Comparison of ENCODE assay signal across 11 mouse cellular contexts in genomic region chr11:62809201-62809600, GRCm38 (mm10). TPM values are rescaled to one million over a fixed set of nuclear protein-coding genes. Genes with fewer than 3 reads are reported as not detected.
DNase-seq lines count a peak whose midpoint lies in the region; ATAC-seq and TF ChIP-seq lines count a peak whose summit lies in the region.
"Had no signal": no experiment of that assay in that cellular context is flagged by ENCODE, and none has a peak within 500 bp of the region (broad histone marks: within the 10 kb centered on the region; RNA-seq: fewer than 3 reads in every experiment).

No protein-coding gene starts in this region.

- TF ChIP-seq CTCF in liver, embryonic 14.5 days (IDR thresholded peaks at IDR 0.05; ENCODE audit: low read depth): peak; percentile 57

- H3K27me3 ChIP-seq in forebrain, embryonic 14.5 days (replicated peaks; ENCODE audit: control insufficient read depth, insufficient read depth, low read length): no peaks in the 10 kb centered on the region
- no peaks in the 10 kb centered on the region for H3K27me3 ChIP-seq in forebrain, embryonic 11.5 days (ENCODE audit: control insufficient read depth, insufficient read depth, low read length)
- H3K27me3 ChIP-seq in liver, embryonic 14.5 days (ENCODE audit: control insufficient read depth, insufficient read depth, low read length): no peaks in the 10 kb centered on the region
- H3K27me3 ChIP-seq in liver, embryonic 11.5 days (replicated peaks; ENCODE audit: control insufficient read depth, insufficient read depth, low read length): no peaks in the 10 kb centered on the region
- H3K27me3 ChIP-seq: embryonic facial prominence, embryonic 13.5 days; heart, embryonic 13.5 days; midbrain, embryonic 12.5 days had no signal

- H3K36me3 ChIP-seq in forebrain, embryonic 14.5 days (ENCODE audit: control insufficient read depth, insufficient read depth, low read length): no peaks in the 10 kb centered on the region
- no peaks in the 10 kb centered on the region for H3K36me3 ChIP-seq in forebrain, embryonic 11.5 days (ENCODE audit: control insufficient read depth, insufficient read depth, low read length)
- H3K36me3 ChIP-seq in liver, embryonic 14.5 days (replicated peaks; ENCODE audit: control insufficient read depth, insufficient read depth, low read depth): no peaks in the 10 kb centered on the region
- H3K36me3 ChIP-seq in liver, embryonic 11.5 days (ENCODE audit: control insufficient read depth, insufficient read depth, low read length): no peaks in the 10 kb centered on the region
- H3K36me3 ChIP-seq: embryonic facial prominence, embryonic 13.5 days; heart, embryonic 13.5 days; midbrain, embryonic 12.5 days had no signal

- 73% methylated on average over 4 of the region's 4 CpGs for WGBS in forebrain, embryonic 14.5 days
- WGBS in forebrain, embryonic 11.5 days: 69% methylated on average over 4 of the region's 4 CpGs
- 53% methylated on average over 4 of the region's 4 CpGs for WGBS in liver, embryonic 14.5 days (ENCODE audit: insufficient replicate concordance)
- WGBS in liver, embryonic 11.5 days: 66% methylated on average over 4 of the region's 4 CpGs

- H3K4me2 ChIP-seq in forebrain, embryonic 14.5 days (ENCODE audit: low read length): no peak overlapping the region
- no peak overlapping the region for H3K4me2 ChIP-seq in forebrain, embryonic 11.5 days (ENCODE audit: low read depth, low read length, severe bottlenecking)
- H3K4me2 ChIP-seq in liver, embryonic 14.5 days (ENCODE audit: low read depth): no peak overlapping the region
- no peak overlapping the region for H3K4me2 ChIP-seq in liver, embryonic 11.5 days
- H3K4me2 ChIP-seq: embryonic facial prominence, embryonic 13.5 days; heart, embryonic 13.5 days; midbrain, embryonic 12.5 days had no signal

- no peaks in the 10 kb centered on the region for H3K4me1 ChIP-seq in forebrain, embryonic 14.5 days (ENCODE audit: control insufficient read depth, insufficient read depth, low read length)
- H3K4me1 ChIP-seq in forebrain, embryonic 11.5 days (replicated peaks; ENCODE audit: control insufficient read depth, insufficient read depth, low read length): no peaks in the 10 kb centered on the region
- H3K4me1 ChIP-seq in liver, embryonic 14.5 days (replicated peaks; ENCODE audit: control insufficient read depth in 2 of 2, insufficient read depth in 2 of 2, low read length in 1 of 2): no peaks in the 10 kb centered on the region
- H3K4me1 ChIP-seq in liver, embryonic 11.5 days (replicated peaks; ENCODE audit: control insufficient read depth, insufficient read depth, low read length): no peaks in the 10 kb centered on the region
- H3K4me1 ChIP-seq: embryonic facial prominence, embryonic 13.5 days; midbrain, embryonic 12.5 days had no signal

- H3K9me3 ChIP-seq in forebrain, embryonic 14.5 days (replicated peaks; ENCODE audit: control insufficient read depth, low read length): no peaks in the 10 kb centered on the region
- no peaks in the 10 kb centered on the region for H3K9me3 ChIP-seq in forebrain, embryonic 11.5 days (ENCODE audit: control insufficient read depth, low read length)
- no peaks in the 10 kb centered on the region for H3K9me3 ChIP-seq in liver, embryonic 14.5 days (ENCODE audit: control insufficient read depth, low read length)
- H3K9me3 ChIP-seq in liver, embryonic 11.5 days (ENCODE audit: control insufficient read depth, low read length): peaks cover 4% of the 10 kb centered on the region; the same call in 1 of the 2 replicates

- TF ChIP-seq EP300 in liver, embryonic 14.5 days (IDR thresholded peaks at IDR 0.05; ENCODE audit: low read depth): no peak

- H3K4me3 ChIP-seq in forebrain, embryonic 14.5 days (ENCODE audit: low read depth, low read length): no peak overlapping the region
- H3K4me3 ChIP-seq in forebrain, embryonic 11.5 days (ENCODE audit: low read depth, low read length): no peak overlapping the region
- H3K4me3 ChIP-seq in liver, embryonic 14.5 days (ENCODE audit: insufficient read depth in 1 of 2, low read depth in 2 of 2, low read length in 2 of 2): no peak overlapping the region
- no peak overlapping the region for H3K4me3 ChIP-seq in liver, embryonic 11.5 days (ENCODE audit: low read depth, low read length)
- H3K4me3 ChIP-seq: embryonic facial prominence, embryonic 13.5 days; heart, embryonic 13.5 days; midbrain, embryonic 12.5 days had no signal

- H3K27ac ChIP-seq in forebrain, embryonic 14.5 days (ENCODE audit: low read depth, low read length): no peak overlapping the region
- no peak overlapping the region for H3K27ac ChIP-seq in forebrain, embryonic 11.5 days (ENCODE audit: low read depth, low read length)
- H3K27ac ChIP-seq in liver, embryonic 14.5 days: no peak overlapping the region
- H3K27ac ChIP-seq in liver, embryonic 11.5 days (ENCODE audit: low read depth, low read length): no peak overlapping the region
- H3K27ac ChIP-seq: embryonic facial prominence, embryonic 13.5 days; heart, embryonic 13.5 days; midbrain, embryonic 12.5 days had no signal

- no peak overlapping the region for H3K9ac ChIP-seq in forebrain, embryonic 14.5 days (ENCODE audit: low read length)
- H3K9ac ChIP-seq in forebrain, embryonic 11.5 days (ENCODE audit: low read length): no peak overlapping the region
- no peak overlapping the region for H3K9ac ChIP-seq in liver, embryonic 14.5 days (replicated peaks)
- H3K9ac ChIP-seq in liver, embryonic 11.5 days (ENCODE audit: low read depth, low read length): no peak overlapping the region
- H3K9ac ChIP-seq: embryonic facial prominence, embryonic 13.5 days; heart, embryonic 13.5 days; midbrain, embryonic 12.5 days had no signal

- ATAC-seq in forebrain, embryonic 14.5 days: no peak
- ATAC-seq in forebrain, embryonic 11.5 days (replicated peaks; ENCODE audit: low FRiP score): no peak
- ATAC-seq in liver, embryonic 14.5 days (ENCODE audit: insufficient read depth): no peak
- ATAC-seq in liver, embryonic 11.5 days (replicated peaks; ENCODE audit: low FRiP score): no peak
- no peak for ATAC-seq in activated CD4-positive, CD25-positive, alpha-beta regulatory T cell, adult 4 months

- DNase-seq in forebrain, embryonic 14.5 days (ENCODE audit: low spot score): peak; percentile 3
- no peak for DNase-seq in forebrain, embryonic 11.5 days (ENCODE audit: low spot score)
- DNase-seq in liver, embryonic 14.5 days (ENCODE audit: low read depth in 3 of 3, low spot score in 3 of 3): no peak
- no peak for DNase-seq in liver, embryonic 11.5 days (ENCODE audit: low spot score)
- DNase-seq in NIH3T3 (ENCODE audit: low read depth): peak; percentile 27
- peak; percentile 50 for DNase-seq in lung, postnatal 36 days
- no peak for DNase-seq in ovary, postnatal 36 days (ENCODE audit: low spot score)

RNA-seq across cellular contexts. Expression of gene Trim16, which starts 10.8 kb away (rescaled TPM):
- polyA plus RNA-seq in forebrain, embryonic 14.5 days (2014; fragmentation: Nextera tagmentation; extraction: Ambion mirVana): 2.7 and 4.1 TPM in 2 replicates
- polyA plus RNA-seq in forebrain, embryonic 11.5 days (2014; fragmentation: Nextera tagmentation; extraction: Ambion mirVana): 3.5 and 4.3 TPM in 2 replicates
- polyA plus RNA-seq in liver, embryonic 14.5 days (2012; rRNA removed): 0.39 and 0.61 TPM in 2 replicates
- 0.43 and 0.49 TPM in 2 replicates for polyA plus RNA-seq in liver, embryonic 14.5 days (2014; fragmentation: Nextera tagmentation; extraction: Ambion mirVana)
- polyA plus RNA-seq in liver, embryonic 11.5 days (2014; fragmentation: Nextera tagmentation; extraction: Ambion mirVana): 2.2 and 3.1 TPM in 2 replicates
- 1 to 10 TPM; 2.5 to 7.1 TPM for polyA plus RNA-seq in activated CD4-positive, CD25-positive, alpha-beta regulatory T cell, adult 4 months (2017; shearing (Covaris generic))

RNA-seq across cellular contexts. Expression of gene Zfp286, which starts 19.9 kb away (rescaled TPM):
- polyA plus RNA-seq in forebrain, embryonic 14.5 days (2014; fragmentation: Nextera tagmentation; extraction: Ambion mirVana): 33.6 and 37.5 TPM in 2 replicates
- polyA plus RNA-seq in forebrain, embryonic 11.5 days (2014; fragmentation: Nextera tagmentation; extraction: Ambion mirVana): 26.7 and 31.0 TPM in 2 replicates
- polyA plus RNA-seq in liver, embryonic 14.5 days (2012; rRNA removed): 0.45 and 0.48 TPM in 2 replicates
- polyA plus RNA-seq in liver, embryonic 14.5 days (2014; fragmentation: Nextera tagmentation; extraction: Ambion mirVana): 0.80 and 1.4 TPM in 2 replicates
- 8.3 and 8.6 TPM in 2 replicates for polyA plus RNA-seq in liver, embryonic 11.5 days (2014; fragmentation: Nextera tagmentation; extraction: Ambion mirVana)
- 1 to 10 TPM; 1.5 to 2.7 TPM for polyA plus RNA-seq in activated CD4-positive, CD25-positive, alpha-beta regulatory T cell, adult 4 months (2017; shearing (Covaris generic))

RNA-seq across cellular contexts. Expression of gene Fbxw10, which starts 37.7 kb away (rescaled TPM):
- polyA plus RNA-seq in forebrain, embryonic 14.5 days (2014; fragmentation: Nextera tagmentation; extraction: Ambion mirVana): 0.20 and 0.21 TPM in 2 replicates
- polyA plus RNA-seq in forebrain, embryonic 11.5 days (2014; fragmentation: Nextera tagmentation; extraction: Ambion mirVana): 0.36 and 0.59 TPM in 2 replicates
- 0.08 TPM in 1 of 2 replicates, not detected in the other for polyA plus RNA-seq in liver, embryonic 14.5 days (2012; rRNA removed)
- polyA plus RNA-seq in liver, embryonic 14.5 days (2014; fragmentation: Nextera tagmentation; extraction: Ambion mirVana): 0.16 TPM in 1 of 2 replicates, not detected in the other
- 0.10 and 0.15 TPM in 2 replicates for polyA plus RNA-seq in liver, embryonic 11.5 days (2014; fragmentation: Nextera tagmentation; extraction: Ambion mirVana)
- polyA plus RNA-seq in activated CD4-positive, CD25-positive, alpha-beta regulatory T cell, adult 4 months (2017; shearing (Covaris generic)): 1 to 10 TPM; 3.5 to 9.7 TPM

RNA-seq across cellular contexts. Expression of gene Gm10428, which starts 56.3 kb away (rescaled TPM):
- polyA plus RNA-seq in forebrain, embryonic 14.5 days (2014; fragmentation: Nextera tagmentation; extraction: Ambion mirVana): not detected in 2 replicates
- polyA plus RNA-seq in forebrain, embryonic 11.5 days (2014; fragmentation: Nextera tagmentation; extraction: Ambion mirVana): not detected in 2 replicates
- not detected in 2 replicates for polyA plus RNA-seq in liver, embryonic 14.5 days (2012; rRNA removed)
- not detected in 2 replicates for polyA plus RNA-seq in liver, embryonic 14.5 days (2014; fragmentation: Nextera tagmentation; extraction: Ambion mirVana)
- polyA plus RNA-seq in liver, embryonic 11.5 days (2014; fragmentation: Nextera tagmentation; extraction: Ambion mirVana): not detected in 2 replicates
- polyA plus RNA-seq in activated CD4-positive, CD25-positive, alpha-beta regulatory T cell, adult 4 months (2017; shearing (Covaris generic)): not detected
- polyA plus RNA-seq: embryonic facial prominence, embryonic 13.5 days; heart, embryonic 13.5 days; midbrain, embryonic 12.5 days had no signal

Comparison
In these comparisons a context has a peak if more than half of its experiments do, and no peak if none do; other contexts are left out.
1. DNase-seq: peak in forebrain, embryonic 14.5 days (single experiment), NIH3T3 (single experiment) and lung, postnatal 36 days (single experiment); none in forebrain, embryonic 11.5 days (single experiment), liver, embryonic 14.5 days (0 of 3), liver, embryonic 11.5 days (single experiment) and ovary, postnatal 36 days (single experiment).